Mouse (Mus musculus): ENCODE data around the gene Spin1. TPM values are rescaled to one million over a fixed set of nuclear protein-coding genes. Genes with fewer than 3 reads are reported as not detected.

The Spin1 gene
- 102 and 103 TPM in 2 replicates for polyA plus RNA-seq (2014; fragmentation: Nextera tagmentation; extraction: Ambion mirVana)

- WGBS, result under 1% methylated on average over 80 of the region's 85 CpGs
- ATAC-seq (ENCODE audit: low FRiP score), result peak; percentile 86
- H3K27me3 ChIP-seq (ENCODE audit: control insufficient read depth, insufficient read depth, low read length), result no peaks in the 10 kb centered on the region
Measured at GRCm38 (mm10) chr13:51100233-51101015, at the start of gene Spin1. Gene Spin1, plus strand, starts transcription at chr13:51100880.

GRCm38 (mm10) chr13:51051016-51051415 lies 49.7 kb upstream of the Spin1 start:
- no peaks in the 10 kb centered on the region for H3K36me3 ChIP-seq (ENCODE audit: control insufficient read depth, insufficient read depth, low read length)
- no peaks in the 10 kb centered on the region for H3K4me1 ChIP-seq (ENCODE audit: control insufficient read depth, insufficient read depth, low read length)
- ATAC-seq (ENCODE audit: low FRiP score), result no peak
- no peaks in the 10 kb centered on the region for H3K27me3 ChIP-seq (ENCODE audit: control insufficient read depth, insufficient read depth, low read length)
- no peak overlapping the region for H3K9ac ChIP-seq (ENCODE audit: low read length)
- H3K4me3 ChIP-seq (ENCODE audit: low read depth, low read length), result no peak overlapping the region
- H3K27ac ChIP-seq (ENCODE audit: low read depth, low read length), result no peak overlapping the region
- WGBS, result 86% methylated on average over 4 of the region's 4 CpGs
- H3K9me3 ChIP-seq (ENCODE audit: control insufficient read depth, low read length), result no peaks in the 10 kb centered on the region
- DNase-seq (ENCODE audit: low spot score, missing footprints), result no peak
- no peak overlapping the region for H3K4me2 ChIP-seq

More at GRCm38 (mm10) chr13:51100233-51101015, at the start of gene Spin1:
- peaks cover 5% of the 10 kb centered on the region; the same call in 1 of the 2 replicates for H3K4me1 ChIP-seq (ENCODE audit: control insufficient read depth, insufficient read depth, low read length)
- H3K9ac ChIP-seq (ENCODE audit: low read length), result peak within 1 kb of the TSS; percentile 96
- peaks cover 11% of the 10 kb centered on the region; the same call in 1 of the 2 replicates for H3K9me3 ChIP-seq (ENCODE audit: control insufficient read depth, low read length)
- H3K4me2 ChIP-seq, result peak within 1 kb of the TSS; percentile 96
- peaks cover 5% of the 10 kb centered on the region for H3K36me3 ChIP-seq (ENCODE audit: control insufficient read depth, insufficient read depth, low read length)
- peak; percentile 98 for DNase-seq (ENCODE audit: low spot score, missing footprints)
- peak within 1 kb of the TSS; percentile 87 for H3K4me3 ChIP-seq (ENCODE audit: low read depth, low read length)
- H3K27ac ChIP-seq (ENCODE audit: low read depth, low read length), result peak within 1 kb of the TSS; percentile 82

- no peak overlapping the region for H3K4me2 ChIP-seq
- H3K9ac ChIP-seq (ENCODE audit: low read length), result no peak overlapping the region
- no peaks in the 10 kb centered on the region for H3K9me3 ChIP-seq (ENCODE audit: control insufficient read depth, low read length)
- no peak overlapping the region for H3K27ac ChIP-seq (ENCODE audit: low read depth, low read length)
- ATAC-seq (ENCODE audit: low FRiP score), result no peak
- H3K36me3 ChIP-seq (ENCODE audit: control insufficient read depth, insufficient read depth, low read length), result no peaks in the 10 kb centered on the region
- DNase-seq (ENCODE audit: low spot score, missing footprints), result no peak
- H3K27me3 ChIP-seq (ENCODE audit: control insufficient read depth, insufficient read depth, low read length), result no peaks in the 10 kb centered on the region
- WGBS, result 71% methylated on average over 3 of the region's 3 CpGs
- H3K4me3 ChIP-seq (ENCODE audit: low read depth, low read length), result no peak overlapping the region
- H3K4me1 ChIP-seq (ENCODE audit: control insufficient read depth, insufficient read depth, low read length), result no peaks in the 10 kb centered on the region
Measured at GRCm38 (mm10) chr13:51052408-51052807, 48.3 kb upstream of the Spin1 start.

DNA sequence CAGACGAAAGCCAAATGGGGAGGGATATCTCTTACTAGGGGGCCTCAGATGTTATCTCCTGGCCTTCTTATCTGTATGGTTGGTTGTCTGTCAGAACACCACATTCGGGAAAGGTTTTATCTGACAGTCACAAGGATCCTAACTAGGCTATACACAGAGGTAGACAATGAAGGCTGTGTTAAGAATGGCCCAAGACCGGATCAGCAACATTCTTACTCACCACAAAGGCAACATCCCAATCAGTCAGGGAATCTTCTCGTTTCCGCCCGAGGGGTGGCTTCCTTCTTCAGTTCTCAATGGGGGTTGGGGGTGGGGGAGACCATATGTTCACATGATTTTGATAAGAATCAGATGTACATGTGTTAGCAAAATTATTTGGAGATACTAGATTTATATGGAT lies 37.7 kb upstream of the Spin1 start:
- Histone ChIP-seq H3K4me2 (no peak overlapping the region), H3K4me3 (ENCODE audit: low read depth, low read length) (no peak overlapping the region), H3K27me3 (ENCODE audit: control insufficient read depth, insufficient read depth, low read length) (no peaks in the 10 kb centered on the region), H3K9me3 (ENCODE audit: control insufficient read depth, low read length) (no peaks in the 10 kb centered on the region), H3K36me3 (ENCODE audit: control insufficient read depth, insufficient read depth, low read length) (no peaks in the 10 kb centered on the region), H3K9ac (ENCODE audit: low read length) (no peak overlapping the region), H3K4me1 (ENCODE audit: control insufficient read depth, insufficient read depth, low read length) (no peaks in the 10 kb centered on the region), H3K27ac (ENCODE audit: low read depth, low read length) (no peak overlapping the region)
- ATAC-seq (ENCODE audit: low FRiP score) (no peak), DNase-seq (ENCODE audit: low spot score, missing footprints) (no peak)
- 90% methylated on average over 6 of the region's 6 CpGs for WGBS

DNA sequence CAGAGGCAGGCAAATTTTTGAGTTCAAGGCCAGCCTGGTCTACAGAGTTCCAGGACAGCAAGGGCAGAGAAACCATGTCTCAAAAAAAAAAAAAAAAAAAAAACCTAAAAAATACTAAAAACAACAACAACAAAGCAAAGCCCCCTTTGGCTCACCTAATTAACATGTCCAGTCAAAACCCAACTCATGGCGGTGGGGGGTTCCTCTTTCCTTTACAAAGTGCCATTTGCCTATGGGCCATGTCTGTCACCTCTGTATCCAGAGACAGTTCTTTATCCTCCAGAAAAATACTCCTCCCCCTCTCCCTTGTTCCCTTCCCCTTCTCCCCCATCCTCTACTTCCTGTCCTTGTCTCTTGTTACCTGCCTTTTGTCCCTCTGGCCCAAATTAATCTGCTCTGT lies 37.0 kb upstream of the Spin1 start:
- no peak for DNase-seq (ENCODE audit: low spot score, missing footprints)
- H3K4me1 ChIP-seq (ENCODE audit: control insufficient read depth, insufficient read depth, low read length), result no peaks in the 10 kb centered on the region
- ATAC-seq (ENCODE audit: low FRiP score), result no peak
- H3K9me3 ChIP-seq (ENCODE audit: control insufficient read depth, low read length), result no peaks in the 10 kb centered on the region
- 89% methylated on average over 1 of the region's 1 CpGs for WGBS
- no peak overlapping the region for H3K4me3 ChIP-seq (ENCODE audit: low read depth, low read length)
- H3K27me3 ChIP-seq (ENCODE audit: control insufficient read depth, insufficient read depth, low read length), result no peaks in the 10 kb centered on the region
- H3K9ac ChIP-seq (ENCODE audit: low read length), result no peak overlapping the region
- H3K36me3 ChIP-seq (ENCODE audit: control insufficient read depth, insufficient read depth, low read length), result no peaks in the 10 kb centered on the region
- no peak overlapping the region for H3K4me2 ChIP-seq
- no peak overlapping the region for H3K27ac ChIP-seq (ENCODE audit: low read depth, low read length)

DNA sequence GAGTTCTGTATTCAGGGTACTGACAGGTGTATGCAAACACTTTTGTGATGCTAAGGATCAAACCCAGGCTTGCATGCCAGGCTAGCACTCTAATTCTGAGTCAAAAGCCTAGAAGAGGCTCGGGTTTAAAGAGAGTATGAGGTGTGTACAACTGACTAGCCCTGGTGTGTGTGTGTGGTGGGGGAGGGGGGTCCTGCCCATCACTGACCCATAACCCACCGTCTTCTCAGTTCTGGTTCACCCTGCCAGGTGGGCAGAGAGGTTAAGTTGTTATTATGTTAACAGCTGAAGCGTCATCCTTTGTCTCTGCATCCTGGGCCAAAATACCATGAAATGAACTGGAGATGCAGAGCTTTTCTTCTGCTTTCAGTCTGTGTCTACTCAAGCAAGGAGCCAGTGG lies 36.3 kb upstream of the Spin1 start:
- H3K36me3 ChIP-seq (ENCODE audit: control insufficient read depth, insufficient read depth, low read length), result no peaks in the 10 kb centered on the region
- no peak for DNase-seq (ENCODE audit: low spot score, missing footprints)
- no peaks in the 10 kb centered on the region for H3K4me1 ChIP-seq (ENCODE audit: control insufficient read depth, insufficient read depth, low read length)
- no peaks in the 10 kb centered on the region for H3K9me3 ChIP-seq (ENCODE audit: control insufficient read depth, low read length)
- no peak overlapping the region for H3K4me2 ChIP-seq
- no peak for ATAC-seq (ENCODE audit: low FRiP score)
- 70% methylated on average over 3 of the region's 3 CpGs for WGBS
- H3K9ac ChIP-seq (ENCODE audit: low read length), result no peak overlapping the region
- H3K27me3 ChIP-seq (ENCODE audit: control insufficient read depth, insufficient read depth, low read length), result no peaks in the 10 kb centered on the region
- H3K27ac ChIP-seq (ENCODE audit: low read depth, low read length), result no peak overlapping the region
- no peak overlapping the region for H3K4me3 ChIP-seq (ENCODE audit: low read depth, low read length)

GRCm38 (mm10) chr13:51071063-51071680 lies 29.5 kb upstream of the Spin1 start:
- Histone ChIP-seq H3K36me3 (ENCODE audit: control insufficient read depth, insufficient read depth, low read length) (no peaks in the 10 kb centered on the region), H3K4me3 (ENCODE audit: low read depth, low read length) (no peak overlapping the region), H3K4me2 (no peak overlapping the region), H3K9ac (ENCODE audit: low read length) (no peak overlapping the region), H3K4me1 (ENCODE audit: control insufficient read depth, insufficient read depth, low read length) (no peaks in the 10 kb centered on the region), H3K9me3 (ENCODE audit: control insufficient read depth, low read length) (no peaks in the 10 kb centered on the region), H3K27me3 (ENCODE audit: control insufficient read depth, insufficient read depth, low read length) (no peaks in the 10 kb centered on the region), H3K27ac (ENCODE audit: low read depth, low read length) (no peak overlapping the region)
- WGBS, result 90% methylated on average over 11 of the region's 11 CpGs
- no peak for DNase-seq (ENCODE audit: low spot score, missing footprints)
- ATAC-seq (ENCODE audit: low FRiP score), result no peak

DNA sequence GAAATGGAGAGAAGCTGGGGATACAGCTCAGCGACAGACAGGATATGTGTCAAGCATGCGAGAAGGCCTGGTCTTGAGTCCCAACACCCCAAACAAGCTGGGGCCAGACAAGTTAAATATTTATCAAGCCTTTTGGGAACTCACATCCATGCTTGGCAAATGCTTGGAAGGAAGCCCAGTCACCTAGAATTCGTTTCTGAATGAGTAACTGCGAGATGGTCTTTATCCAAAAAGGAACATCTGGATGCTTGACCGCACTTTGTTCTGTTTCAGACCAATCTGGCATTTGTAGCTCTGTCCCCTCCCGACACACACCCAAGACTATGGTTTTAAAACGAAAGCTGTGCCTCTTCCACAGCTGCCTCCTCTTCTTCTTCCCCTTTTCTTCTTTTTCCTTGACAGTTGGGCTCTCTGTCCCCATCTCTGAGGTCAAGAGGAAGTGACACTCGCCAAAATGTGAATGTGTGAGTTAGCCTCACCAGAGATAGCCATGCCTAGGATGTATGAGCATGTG lies 28.9 kb upstream of the Spin1 start:
- no peak overlapping the region for H3K4me3 ChIP-seq (ENCODE audit: low read depth, low read length)
- no peak for ATAC-seq (ENCODE audit: low FRiP score)
- no peaks in the 10 kb centered on the region for H3K27me3 ChIP-seq (ENCODE audit: control insufficient read depth, insufficient read depth, low read length)
- WGBS, result 83% methylated on average over 8 of the region's 8 CpGs
- no peaks in the 10 kb centered on the region for H3K4me1 ChIP-seq (ENCODE audit: control insufficient read depth, insufficient read depth, low read length)
- H3K9me3 ChIP-seq (ENCODE audit: control insufficient read depth, low read length), result no peaks in the 10 kb centered on the region
- H3K36me3 ChIP-seq (ENCODE audit: control insufficient read depth, insufficient read depth, low read length), result no peaks in the 10 kb centered on the region
- DNase-seq (ENCODE audit: low spot score, missing footprints), result no peak
- H3K9ac ChIP-seq (ENCODE audit: low read length), result no peak overlapping the region
- no peak overlapping the region for H3K4me2 ChIP-seq
- no peak overlapping the region for H3K27ac ChIP-seq (ENCODE audit: low read depth, low read length)
